Mouse (Mus musculus): Measurements from ENCODE around the gene Tyrobp.

Gene Tyrobp

GRCm38 (mm10) chr7:30413596-30413995, at the start of gene Tyrobp:
Gene Tyrobp, plus strand, starts transcription at chr7:30413760.
- DNase-seq (ENCODE audit: low spot score in 2 of 2) = peak; percentile 48 to 76

GRCm38 (mm10) chr7:30367466-30367865, 46.1 kb upstream of the Tyrobp start:
- no peak for DNase-seq (ENCODE audit: low spot score in 2 of 2)

GRCm38 (mm10) chr7:30373501-30373962, 40.0 kb upstream of the Tyrobp start:
- DNase-seq (ENCODE audit: low spot score in 2 of 2) = peak; percentile 81 to 89

GRCm38 (mm10) chr7:30380061-30380460, 33.5 kb upstream of the Tyrobp start:
- DNase-seq (ENCODE audit: low spot score in 2 of 2) = no peak

- no peak for DNase-seq (ENCODE audit: low spot score in 2 of 2)
Observed at GRCm38 (mm10) chr7:30384106-30384505, 29.5 kb upstream of the Tyrobp start.

- no peak for DNase-seq (ENCODE audit: low spot score in 2 of 2)
Observed at GRCm38 (mm10) chr7:30392746-30393520, 20.6 kb upstream of the Tyrobp start.

GRCm38 (mm10) chr7:30393631-30394030, 19.9 kb upstream of the Tyrobp start:
- DNase-seq (ENCODE audit: low spot score in 2 of 2) = no peak

- peak; percentile 64 to 74 for DNase-seq (ENCODE audit: low spot score in 2 of 2)
Observed at GRCm38 (mm10) chr7:30394379-30394778, 19.2 kb upstream of the Tyrobp start.

GRCm38 (mm10) chr7:30394871-30395270, 18.7 kb upstream of the Tyrobp start:
- DNase-seq (ENCODE audit: low spot score in 2 of 2) = no peak

GRCm38 (mm10) chr7:30399671-30400070, 13.9 kb upstream of the Tyrobp start:
- no peak for DNase-seq (ENCODE audit: low spot score in 2 of 2)

GRCm38 (mm10) chr7:30402343-30402742, 11.2 kb upstream of the Tyrobp start:
- DNase-seq (ENCODE audit: low spot score in 2 of 2) = no peak

GRCm38 (mm10) chr7:30408639-30409038, 4.9 kb upstream of the Tyrobp start:
- no peak for DNase-seq (ENCODE audit: low spot score in 2 of 2)

- no peak for DNase-seq (ENCODE audit: low spot score in 2 of 2)
Observed at GRCm38 (mm10) chr7:30409789-30410188, 3.8 kb upstream of the Tyrobp start.

- DNase-seq (ENCODE audit: low spot score in 2 of 2) = no peak
Observed at GRCm38 (mm10) chr7:30411023-30411422, 2.5 kb upstream of the Tyrobp start.

GRCm38 (mm10) chr7:30412735-30413147, 819 bp upstream of the Tyrobp start:
- peak; percentile 46 to 75 for DNase-seq (ENCODE audit: low spot score in 2 of 2)

- peak in 1 of 2 experiments; percentile 35 for DNase-seq (ENCODE audit: low spot score in 2 of 2)
Observed at GRCm38 (mm10) chr7:30417856-30418255, 4.3 kb downstream of the Tyrobp start.

- DNase-seq (ENCODE audit: low spot score in 2 of 2) = peak in 1 of 2 experiments; percentile 47
Observed at GRCm38 (mm10) chr7:30419561-30420499, 6.3 kb downstream of the Tyrobp start, which contains the start of gene Hcst. Gene Hcst, minus strand, starts transcription at chr7:30419854.

GRCm38 (mm10) chr7:30420673-30421072, 7.1 kb downstream of the Tyrobp start:
- no peak for DNase-seq (ENCODE audit: low spot score in 2 of 2)

- peak; percentile 84 to 89 for DNase-seq (ENCODE audit: low spot score in 2 of 2)
Observed at GRCm38 (mm10) chr7:30421175-30421889, 7.8 kb downstream of the Tyrobp start, which contains the start of gene Nfkbid. Gene Nfkbid, plus strand, starts transcription at chr7:30421732.

- DNase-seq (ENCODE audit: low spot score in 2 of 2) = peak; percentile 86 to 92
Observed at GRCm38 (mm10) chr7:30421890-30422435, 8.4 kb downstream of the Tyrobp start.

- DNase-seq (ENCODE audit: low spot score in 2 of 2) = no peak
Observed at GRCm38 (mm10) chr7:30422560-30422959, 9.0 kb downstream of the Tyrobp start.
